Mouse (Mus musculus) ES-E14 (cell line): ENCODE data around the gene Pitpnc1.

Experiments
- CHD2 ChIP-seq: IDR thresholded peaks from 2 replicates; pipeline ENCODE4 v1.6.1; 2014; ENCODE audit warnings: mild to moderate bottlenecking, low read depth, low read length, inconsistent platforms
- MAFK ChIP-seq: IDR thresholded peaks from 2 replicates; pipeline ENCODE4 v1.6.1; 2014; ENCODE audit warnings: mild to moderate bottlenecking, low read depth, low read length, inconsistent platforms; ENCODE audit not compliant: insufficient read depth
- ZC3H11A ChIP-seq: IDR thresholded peaks from 2 replicates; pipeline ENCODE4 v1.6.1; 2012; ENCODE audit warnings: low read depth, mild to moderate bottlenecking, inconsistent platforms, low read length, borderline replicate concordance
- ZNF384 ChIP-seq: IDR thresholded peaks from 2 replicates; pipeline ENCODE4 v1.6.1; 2012; ENCODE audit warnings: low read depth, low read length, inconsistent platforms

DNA sequence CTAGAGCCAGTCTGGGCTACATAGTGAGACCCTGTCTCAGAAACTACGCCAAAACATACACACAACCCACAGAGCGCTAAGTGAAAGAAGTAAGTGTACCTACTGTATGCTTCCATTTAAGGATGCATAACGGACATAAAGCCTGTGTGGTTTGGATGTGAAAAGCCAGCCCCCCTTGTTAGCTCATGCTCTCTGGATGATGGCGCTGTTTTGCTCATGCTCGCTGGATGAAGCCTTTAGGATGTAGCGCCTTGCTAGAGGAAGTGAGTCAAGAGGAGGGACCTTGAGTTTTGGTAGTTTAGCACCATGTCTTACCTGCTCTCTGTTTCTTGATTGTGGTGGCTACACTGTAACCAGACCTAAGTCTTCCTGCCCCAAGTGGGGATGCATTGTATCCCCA, 96.9 kb downstream of the Pitpnc1 start:
- no peak for TF ChIP-seq ZC3H11A
- no peak for TF ChIP-seq MAFK
- TF ChIP-seq ZNF384, result no peak
- no peak for TF ChIP-seq CHD2
